Mouse (Mus musculus): Measurements from ENCODE around the gene Bicc1. TPM values are rescaled to one million over a fixed set of nuclear protein-coding genes. Genes with fewer than 3 reads are reported as not detected.

The Bicc1 gene
- total and polyA plus RNA-seq, 2 experiments from 2014 or later, result 11.3 to 13.3 TPM

DNA sequence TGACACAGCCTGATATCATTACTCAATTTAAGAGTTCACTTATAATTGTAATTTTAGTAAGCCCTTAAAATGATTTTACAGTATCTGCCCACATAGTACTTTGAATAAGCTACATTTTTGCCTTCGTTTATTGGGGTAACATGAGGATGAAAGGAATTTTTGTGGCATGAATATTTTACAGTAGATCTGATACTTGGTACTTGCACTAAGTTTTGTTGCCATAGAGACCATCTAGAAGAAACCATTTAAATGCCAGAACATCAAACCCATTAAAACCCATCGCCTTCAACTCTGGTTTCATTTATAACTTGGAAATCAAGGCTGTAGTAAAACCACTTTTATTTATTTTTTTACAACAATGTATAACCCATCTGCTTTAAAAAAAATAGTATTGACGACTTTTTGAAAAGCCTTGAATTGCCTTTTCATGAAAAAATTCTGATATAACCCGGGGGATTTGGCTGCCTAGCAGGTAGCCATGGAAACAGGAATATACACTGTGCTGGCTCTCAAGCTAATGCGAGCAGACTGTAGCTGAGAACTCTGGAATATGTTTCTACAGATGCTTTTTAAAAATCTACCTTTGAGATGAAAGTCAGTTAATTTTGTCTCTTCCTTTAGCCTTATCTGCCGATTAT lies 165.9 kb downstream of the Bicc1 start:
- H3K27ac ChIP-seq (ENCODE audit: low read depth), result no peak overlapping the region
- H3K4me1 ChIP-seq (ENCODE audit: control insufficient read depth, insufficient read depth), result no peaks in the 10 kb centered on the region
- no peak overlapping the region for H3K4me2 ChIP-seq (ENCODE audit: low read depth, low read length)
- WGBS, result 73% methylated on average over 6 of the region's 6 CpGs
- TF ChIP-seq CTCF (IDR thresholded peaks at IDR 0.05; ENCODE audit: low read depth), result no peak
- no peak for TF ChIP-seq EP300 (IDR thresholded peaks at IDR 0.05; ENCODE audit: low read depth)
- H3K9me3 ChIP-seq (replicated peaks; ENCODE audit: control insufficient read depth, low read length), result no peaks in the 10 kb centered on the region
- H3K4me3 ChIP-seq (ENCODE audit: low read depth, low read length), result no peak overlapping the region
- no peak overlapping the region for H3K9ac ChIP-seq (replicated peaks; ENCODE audit: low read depth, low read length)
- no peaks in the 10 kb centered on the region for H3K27me3 ChIP-seq (ENCODE audit: control insufficient read depth, insufficient read depth, low read length)
- no peaks in the 10 kb centered on the region for H3K36me3 ChIP-seq (replicated peaks; ENCODE audit: control insufficient read depth, insufficient read depth, low read length)
- ATAC-seq (ENCODE audit: insufficient read depth, low read depth) (no peak), DNase-seq (ENCODE audit: low spot score) (no peak)

- Histone ChIP-seq H3K4me3 (ENCODE audit: low read depth, low read length) (no peak overlapping the region), H3K27me3 (ENCODE audit: control insufficient read depth, insufficient read depth, low read length) (no peaks in the 10 kb centered on the region), H3K9ac (replicated peaks; ENCODE audit: low read depth, low read length) (no peak overlapping the region), H3K27ac (ENCODE audit: low read depth) (no peak overlapping the region), H3K36me3 (replicated peaks; ENCODE audit: control insufficient read depth, insufficient read depth, low read length) (no peaks in the 10 kb centered on the region), H3K4me2 (ENCODE audit: low read depth, low read length) (no peak overlapping the region), H3K9me3 (replicated peaks; ENCODE audit: control insufficient read depth, low read length) (no peaks in the 10 kb centered on the region), H3K4me1 (ENCODE audit: control insufficient read depth, insufficient read depth) (no peaks in the 10 kb centered on the region)
- DNase-seq (ENCODE audit: low spot score) (no peak), ATAC-seq (ENCODE audit: insufficient read depth, low read depth) (no peak)
- TF ChIP-seq EP300 (IDR thresholded peaks at IDR 0.05; ENCODE audit: low read depth) (no peak), CTCF (IDR thresholded peaks at IDR 0.05; ENCODE audit: low read depth) (no peak)
- 51% methylated on average over 5 of the region's 5 CpGs for WGBS
These were observed 172.1 kb downstream of the Bicc1 start for GRCm38 (mm10) chr10:70987396-70987795.

- Histone ChIP-seq H3K27ac (ENCODE audit: low read depth) (no peak overlapping the region), H3K9me3 (replicated peaks; ENCODE audit: control insufficient read depth, low read length) (no peaks in the 10 kb centered on the region), H3K27me3 (ENCODE audit: control insufficient read depth, insufficient read depth, low read length) (no peaks in the 10 kb centered on the region), H3K9ac (replicated peaks; ENCODE audit: low read depth, low read length) (no peak overlapping the region), H3K4me1 (ENCODE audit: control insufficient read depth, insufficient read depth) (no peaks in the 10 kb centered on the region), H3K4me2 (ENCODE audit: low read depth, low read length) (no peak overlapping the region), H3K4me3 (ENCODE audit: low read depth, low read length) (no peak overlapping the region), H3K36me3 (replicated peaks; ENCODE audit: control insufficient read depth, insufficient read depth, low read length) (no peaks in the 10 kb centered on the region)
- 82% methylated on average over 11 of the region's 11 CpGs for WGBS
- ATAC-seq (ENCODE audit: insufficient read depth, low read depth) (no peak), DNase-seq (ENCODE audit: low spot score) (no peak)
- no peak for TF ChIP-seq EP300 (IDR thresholded peaks at IDR 0.05; ENCODE audit: low read depth)
- TF ChIP-seq CTCF (IDR thresholded peaks at IDR 0.05; ENCODE audit: low read depth), result no peak
These were observed 176.3 kb downstream of the Bicc1 start for GRCm38 (mm10) chr10:70983036-70983670.

- TF ChIP-seq CTCF (IDR thresholded peaks at IDR 0.05; ENCODE audit: low read depth), result no peak
- TF ChIP-seq EP300 (IDR thresholded peaks at IDR 0.05; ENCODE audit: low read depth), result no peak
- H3K9ac ChIP-seq (replicated peaks; ENCODE audit: low read depth, low read length), result no peak overlapping the region
- H3K4me3 ChIP-seq (ENCODE audit: low read depth, low read length), result no peak overlapping the region
- no peak overlapping the region for H3K27ac ChIP-seq (ENCODE audit: low read depth)
- 82% methylated on average over 7 of the region's 7 CpGs for WGBS
- no peak overlapping the region for H3K4me2 ChIP-seq (ENCODE audit: low read depth, low read length)
- H3K9me3 ChIP-seq (replicated peaks; ENCODE audit: control insufficient read depth, low read length), result no peaks in the 10 kb centered on the region
- ATAC-seq (ENCODE audit: insufficient read depth, low read depth), result no peak
- no peaks in the 10 kb centered on the region for H3K27me3 ChIP-seq (ENCODE audit: control insufficient read depth, insufficient read depth, low read length)
- DNase-seq (ENCODE audit: low spot score), result no peak
- no peaks in the 10 kb centered on the region for H3K4me1 ChIP-seq (ENCODE audit: control insufficient read depth, insufficient read depth)
- H3K36me3 ChIP-seq (replicated peaks; ENCODE audit: control insufficient read depth, insufficient read depth, low read length), result no peaks in the 10 kb centered on the region
These were observed 177.3 kb downstream of the Bicc1 start for GRCm38 (mm10) chr10:70982156-70982555.

DNA sequence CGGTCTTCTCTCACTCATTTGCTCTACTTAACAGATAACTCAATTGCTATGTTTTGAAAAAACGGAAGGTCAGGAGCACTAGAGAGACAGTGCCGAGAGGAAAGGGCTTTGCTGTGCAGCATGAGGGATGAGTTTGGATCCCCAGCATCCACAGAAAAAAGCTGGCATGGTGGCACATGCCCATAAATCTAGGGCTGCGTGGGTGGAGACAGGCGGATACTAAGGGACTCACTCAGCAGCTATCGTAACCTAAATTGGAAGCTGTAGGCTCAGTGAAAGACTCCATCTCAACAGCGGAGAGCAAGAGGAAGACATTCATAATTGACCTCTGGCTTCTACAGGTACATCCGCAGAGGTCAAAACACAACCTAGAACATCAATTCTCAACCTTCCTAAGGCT lies 179.8 kb downstream of the Bicc1 start:
- Histone ChIP-seq H3K27ac (ENCODE audit: low read depth) (no peak overlapping the region), H3K36me3 (replicated peaks; ENCODE audit: control insufficient read depth, insufficient read depth, low read length) (no peaks in the 10 kb centered on the region), H3K27me3 (ENCODE audit: control insufficient read depth, insufficient read depth, low read length) (no peaks in the 10 kb centered on the region), H3K9ac (replicated peaks; ENCODE audit: low read depth, low read length) (no peak overlapping the region), H3K4me2 (ENCODE audit: low read depth, low read length) (no peak overlapping the region), H3K9me3 (replicated peaks; ENCODE audit: control insufficient read depth, low read length) (no peaks in the 10 kb centered on the region), H3K4me3 (ENCODE audit: low read depth, low read length) (no peak overlapping the region), H3K4me1 (ENCODE audit: control insufficient read depth, insufficient read depth) (no peaks in the 10 kb centered on the region)
- TF ChIP-seq EP300 (IDR thresholded peaks at IDR 0.05; ENCODE audit: low read depth) (no peak), CTCF (IDR thresholded peaks at IDR 0.05; ENCODE audit: low read depth) (no peak)
- DNase-seq (ENCODE audit: low spot score) (no peak), ATAC-seq (ENCODE audit: insufficient read depth, low read depth) (no peak)
- 92% methylated on average over 8 of the region's 8 CpGs for WGBS

DNA sequence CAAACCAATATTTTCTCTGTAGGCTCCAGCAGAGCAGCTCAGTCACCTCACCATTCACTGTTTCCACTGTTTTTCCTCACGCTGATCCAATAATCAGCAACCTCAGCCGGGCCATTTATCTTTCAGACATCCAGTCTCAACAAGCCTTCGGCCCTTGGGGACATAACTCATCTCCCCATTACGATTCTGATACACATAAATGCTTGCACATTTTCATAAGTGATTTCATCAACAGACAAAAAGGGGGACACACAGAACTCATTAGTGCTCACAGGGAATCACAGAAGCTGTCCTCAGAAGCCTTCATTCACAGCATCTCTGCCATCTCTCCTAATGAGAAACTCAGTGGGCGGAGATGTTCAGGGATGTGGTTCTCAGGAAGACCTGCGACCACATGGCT lies 182.4 kb downstream of the Bicc1 start:
- TF ChIP-seq EP300 (IDR thresholded peaks at IDR 0.05; ENCODE audit: low read depth) (no peak), CTCF (IDR thresholded peaks at IDR 0.05; ENCODE audit: low read depth) (no peak)
- DNase-seq (ENCODE audit: low spot score) (no peak), ATAC-seq (ENCODE audit: insufficient read depth, low read depth) (no peak)
- no peaks in the 10 kb centered on the region for H3K9me3 ChIP-seq (replicated peaks; ENCODE audit: control insufficient read depth, low read length)
- H3K27me3 ChIP-seq (ENCODE audit: control insufficient read depth, insufficient read depth, low read length), result no peaks in the 10 kb centered on the region
- 65% methylated on average over 6 of the region's 6 CpGs for WGBS
- no peak overlapping the region for H3K27ac ChIP-seq (ENCODE audit: low read depth)
- no peaks in the 10 kb centered on the region for H3K36me3 ChIP-seq (replicated peaks; ENCODE audit: control insufficient read depth, insufficient read depth, low read length)
- H3K4me1 ChIP-seq (ENCODE audit: control insufficient read depth, insufficient read depth), result no peaks in the 10 kb centered on the region
- no peak overlapping the region for H3K4me3 ChIP-seq (ENCODE audit: low read depth, low read length)
- no peak overlapping the region for H3K9ac ChIP-seq (replicated peaks; ENCODE audit: low read depth, low read length)
- H3K4me2 ChIP-seq (ENCODE audit: low read depth, low read length), result no peak overlapping the region
